Mouse (Mus musculus) urinary bladder, postnatal 10 days (tissue): ENCODE results near the gene Tuba1b.

Source experiments
- DNase-seq: peaks from one replicate; pipeline ENCODE4 v3.0.0; 2022; ENCODE audit warnings: low spot score

The Tuba1b gene

DNA sequence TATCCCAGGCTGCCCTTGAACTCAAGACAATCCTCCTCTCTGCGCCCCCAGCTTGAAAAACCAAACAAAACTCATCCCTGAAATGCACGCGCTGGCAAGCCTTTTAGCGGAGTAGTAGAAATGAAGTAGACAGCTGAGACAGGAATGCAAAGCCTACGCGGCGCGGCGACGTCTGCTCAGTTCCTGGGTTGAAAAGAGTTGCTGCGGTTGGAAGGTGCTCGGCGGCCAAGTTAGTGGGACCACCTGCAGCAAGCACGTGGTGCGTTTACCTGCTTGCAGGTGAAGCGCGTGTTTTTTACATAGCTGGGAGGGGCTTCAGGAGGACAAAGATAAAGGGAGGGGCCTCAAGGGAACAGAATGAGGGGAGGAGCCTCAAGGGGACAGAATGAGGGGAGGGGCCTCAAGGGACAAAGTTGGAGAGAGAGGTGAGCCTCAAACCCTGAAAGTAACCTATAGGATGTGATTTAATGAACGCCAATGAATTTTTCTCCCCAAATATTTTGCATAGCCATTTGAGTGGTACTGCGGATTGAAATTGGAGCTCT is 43.1 kb downstream of the Tuba1b start:
- no peak for DNase-seq

DNA sequence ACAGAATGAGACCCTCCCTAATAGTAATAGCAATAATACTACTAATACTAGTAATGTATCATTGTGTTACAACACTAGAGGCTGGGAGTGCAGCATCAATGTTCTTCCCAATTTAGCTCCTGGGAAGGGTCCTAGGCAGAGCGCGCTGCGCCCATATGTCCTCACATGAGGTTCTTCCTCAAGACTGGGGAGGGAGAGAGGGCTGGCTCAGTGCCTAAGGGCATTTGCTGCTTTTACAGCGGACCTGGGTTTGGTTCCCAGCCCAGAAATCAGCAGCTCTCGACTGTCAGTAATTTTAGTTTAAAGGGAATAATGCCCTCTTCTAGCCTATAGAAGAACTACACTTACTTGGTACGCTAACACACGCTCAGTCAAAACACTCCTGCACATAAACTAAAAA is 46.8 kb downstream of the Tuba1b start:
- DNase-seq, result no peak

DNA sequence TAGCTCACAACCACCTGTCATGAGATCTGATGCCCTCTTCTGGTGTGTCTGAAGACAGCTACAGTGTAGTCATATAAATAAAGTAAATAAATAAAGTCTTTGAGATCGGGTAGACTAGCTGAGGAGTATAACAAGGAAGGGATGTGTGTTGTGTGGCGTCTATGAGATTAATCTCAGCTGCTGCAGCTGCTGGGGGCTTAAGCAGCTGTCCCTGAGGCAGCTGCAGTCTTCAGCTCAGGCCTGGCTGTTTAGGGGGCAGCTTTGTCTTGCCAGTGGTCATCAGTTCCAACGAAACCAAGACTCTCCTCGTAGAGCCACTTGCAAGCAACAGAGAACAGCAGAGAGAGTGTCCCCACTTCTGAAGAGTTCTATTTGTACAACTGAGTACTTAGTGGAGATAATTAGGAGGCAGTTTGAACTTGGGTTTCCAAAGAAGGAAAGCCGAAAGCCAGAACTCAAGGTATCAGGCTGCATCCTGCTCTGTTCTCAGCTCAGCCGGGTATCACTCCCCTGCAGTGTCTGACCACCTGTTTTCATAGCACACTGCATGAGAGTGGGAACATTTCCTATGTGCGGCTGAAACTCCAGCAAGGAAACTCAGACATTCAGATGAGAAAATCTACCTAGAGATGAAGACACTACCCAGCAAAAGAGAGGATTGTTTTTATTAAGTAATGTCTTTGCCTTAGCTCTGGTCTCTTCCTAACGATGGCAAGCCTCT is 47.5 kb downstream of the Tuba1b start:
- DNase-seq, result no peak

DNA sequence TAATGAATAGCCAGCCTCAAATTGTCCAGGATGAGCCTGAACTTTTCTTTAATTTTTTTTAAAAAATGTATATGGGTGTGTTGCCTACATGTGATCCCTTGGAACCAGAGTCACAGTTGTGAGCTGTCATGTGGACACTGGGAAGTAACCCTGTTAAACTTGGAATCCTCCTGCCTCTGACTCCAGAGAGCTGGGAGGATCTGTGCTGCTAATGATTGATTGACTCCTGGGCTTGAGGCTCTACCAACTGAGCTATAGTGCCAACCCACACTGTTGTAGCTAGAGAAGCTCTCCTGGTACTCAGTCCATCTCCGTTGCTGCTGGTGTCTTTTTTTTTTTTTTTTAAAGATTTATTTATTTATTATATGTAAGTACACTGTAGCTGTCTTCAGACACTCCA is 50.3 kb downstream of the Tuba1b start:
- no peak for DNase-seq

DNA sequence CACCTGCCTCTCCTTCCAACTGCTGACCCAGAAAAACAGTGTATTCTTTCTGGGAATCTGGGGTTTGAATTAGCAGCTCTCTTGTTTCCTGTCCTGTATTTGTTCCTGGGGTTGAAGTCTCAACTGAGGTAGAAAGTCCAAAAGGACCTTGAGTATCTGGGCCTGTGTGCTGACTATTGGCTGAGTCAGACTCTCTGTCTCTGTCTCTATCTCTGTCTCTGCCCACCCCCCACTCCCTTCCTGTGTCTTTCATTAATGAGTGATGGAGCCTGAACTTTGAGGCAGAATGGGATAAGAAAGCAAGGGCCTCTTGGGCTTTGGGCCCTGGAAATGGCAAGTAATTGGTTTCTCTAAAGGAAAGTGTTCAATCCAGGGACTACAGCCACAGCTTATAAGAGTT is 50.7 kb downstream of the Tuba1b start:
- no peak for DNase-seq

DNA sequence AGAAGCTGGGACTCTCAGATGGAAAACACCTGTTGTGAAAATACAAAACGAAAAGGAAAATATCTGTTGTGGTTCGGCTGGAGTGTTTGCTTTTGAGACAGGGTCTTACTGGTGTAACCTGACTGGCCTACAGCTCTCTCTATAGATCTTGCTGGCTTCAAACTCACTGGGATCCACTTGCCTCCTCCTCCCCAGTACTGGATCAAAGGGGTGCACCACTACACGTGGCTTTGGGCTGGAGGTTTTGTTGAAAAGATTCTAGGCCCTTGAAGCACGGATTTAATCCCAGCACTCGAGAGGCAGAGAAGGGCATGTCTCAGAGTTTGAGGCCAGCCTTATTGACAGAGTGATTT is 52.7 kb downstream of the Tuba1b start:
- DNase-seq, result no peak
